Mouse (Mus musculus) kidney, adult 8-10 months (tissue): ENCODE measurements at regions not wholly inside any gene's neighbourhood (a gene's known extent, or its start where the extent isn't known, plus 50 kb on each side); places are given as distances from the start of the nearest gene placed in this dataset.

ENCODE experiments used
- DNase-seq, 2 experiments: peaks; one replicate each; pipeline ENCODE4 v3.0.0; 2022

GRCm38 (mm10) chr2:133020173-133020837, 74.6 kb upstream of the Fermt1 start:
- DNase-seq, result peak; percentile 13 to 62

GRCm38 (mm10) chr2:133021244-133021643, 75.5 kb upstream of the Fermt1 start:
- DNase-seq, result no peak

GRCm38 (mm10) chr2:133027038-133027437, 81.3 kb upstream of the Fermt1 start:
- DNase-seq, result no peak

GRCm38 (mm10) chr2:133035421-133035820, 89.7 kb upstream of the Fermt1 start:
- no peak for DNase-seq

- no peak for DNase-seq
Observed at GRCm38 (mm10) chr2:133040708-133041107, 95.0 kb upstream of the Fermt1 start.

- DNase-seq, result no peak
Observed at GRCm38 (mm10) chr2:133077698-133078356, 132.1 kb upstream of the Fermt1 start.

GRCm38 (mm10) chr2:133090976-133091375, 145.3 kb upstream of the Fermt1 start:
- no peak for DNase-seq

GRCm38 (mm10) chr2:133113642-133114041, 167.9 kb upstream of the Fermt1 start:
- peak; percentile 8 to 58 for DNase-seq

GRCm38 (mm10) chr2:133118651-133119050, 172.9 kb upstream of the Fermt1 start:
- no peak for DNase-seq

- DNase-seq, result no peak
Observed at GRCm38 (mm10) chr2:133125212-133125801, 179.6 kb upstream of the Fermt1 start.

GRCm38 (mm10) chr2:133134878-133135277, 189.2 kb upstream of the Fermt1 start:
- no peak for DNase-seq

GRCm38 (mm10) chr2:133138877-133139276, 193.2 kb upstream of the Fermt1 start:
- no peak for DNase-seq

GRCm38 (mm10) chr2:133141341-133142035, 195.8 kb upstream of the Fermt1 start:
- DNase-seq, result no peak

GRCm38 (mm10) chr2:133152461-133152860, 206.8 kb upstream of the Fermt1 start:
- DNase-seq, result no peak

- peak; percentile 12 to 22 for DNase-seq
Observed at GRCm38 (mm10) chr2:133156537-133156936, 210.8 kb upstream of the Fermt1 start.

- DNase-seq, result no peak
Observed at GRCm38 (mm10) chr2:133158206-133158605, 212.5 kb upstream of the Fermt1 start.

GRCm38 (mm10) chr2:133159398-133159797, 213.7 kb upstream of the Fermt1 start:
- DNase-seq, result no peak

GRCm38 (mm10) chr2:133176411-133176810, 230.7 kb upstream of the Fermt1 start:
- DNase-seq, result peak; percentile 72 to 82

- DNase-seq, result peak; percentile 30 to 66
Observed at GRCm38 (mm10) chr2:133181216-133181615, 235.5 kb upstream of the Fermt1 start.

GRCm38 (mm10) chr2:133182920-133183319, 237.2 kb upstream of the Fermt1 start:
- DNase-seq, result no peak

- DNase-seq, result no peak
Observed at GRCm38 (mm10) chr2:133204295-133204866, 258.7 kb upstream of the Fermt1 start.

- DNase-seq, result no peak
Observed at GRCm38 (mm10) chr2:133208498-133208897, 262.8 kb upstream of the Fermt1 start.
